Mouse (Mus musculus) heart, embryonic 14.5 days (tissue): ENCODE data around the gene Cd6. TPM values are rescaled to one million over a fixed set of nuclear protein-coding genes. Genes with fewer than 3 reads are reported as not detected.
A peak's percentile ranks its signal among the peaks of the same experiment; 100 is the strongest.

ENCODE experiments used
- ATAC-seq: fragments of 200-750 bp; cut with Nextera tagmentation; 2 replicates; pipeline ENCODE4 v1.8.0; 2017; ENCODE audit warnings: low read depth, moderate TSS enrichment; ENCODE audit not compliant: insufficient number of reproducible peaks, insufficient read depth, low FRiP score
- H3K27ac ChIP-seq, 2 experiments: fragments of 200-500 bp in 1 of 2; fragments of 300-500 bp in 1 of 2; sonication (generic) in 1 of 2; replicated peaks in 1 of 2; 2 replicates each; pipeline ENCODE4 v1.5.1; 2012 to 2014; ENCODE audit warnings: low read depth in 2 of 2, low read length in 2 of 2, control low read depth in 1 of 2, mild to moderate bottlenecking in 1 of 2, mixed read lengths in 1 of 2; ENCODE audit not compliant: control insufficient read depth in 1 of 2, insufficient read depth in 1 of 2
- H3K27me3 ChIP-seq: fragments of 300-500 bp; sonication (generic); 2 replicates; pipeline ENCODE4 v1.6.1; 2014; ENCODE audit warnings: mild to moderate bottlenecking, low read length, control low read depth; ENCODE audit not compliant: control insufficient read depth, insufficient read depth
- H3K36me3 ChIP-seq: fragments of 300-500 bp; sonication (generic); 2 replicates; pipeline ENCODE4 v1.6.1; 2014; ENCODE audit warnings: mild to moderate bottlenecking, control low read depth, low read length, mixed read lengths; ENCODE audit not compliant: control insufficient read depth, insufficient read depth
- H3K4me1 ChIP-seq, 2 experiments: fragments of 200-500 bp in 1 of 2; fragments of 300-500 bp in 1 of 2; sonication (generic) in 1 of 2; 2 replicates each; pipeline ENCODE4 v1.6.1; 2012 to 2014; ENCODE audit warnings: low read length in 2 of 2, control low read depth in 1 of 2, mixed read lengths in 1 of 2; ENCODE audit not compliant: control insufficient read depth in 2 of 2, insufficient read depth in 2 of 2
- H3K4me2 ChIP-seq: fragments of 300-500 bp; sonication (generic); 2 replicates; pipeline ENCODE4 v1.6.1; 2014; ENCODE audit warnings: mild to moderate bottlenecking, low read length
- H3K4me3 ChIP-seq, 2 experiments: fragments of 200-500 bp in 1 of 2; fragments of 300-500 bp in 1 of 2; sonication (generic) in 1 of 2; 2 replicates each; pipeline ENCODE4 v1.5.1; 2012 to 2014; ENCODE audit warnings: low read length in 2 of 2, mild to moderate bottlenecking in 2 of 2, control low read depth in 1 of 2, low read depth in 1 of 2, moderate library complexity in 1 of 2; ENCODE audit not compliant: control insufficient read depth in 1 of 2, insufficient read depth in 1 of 2
- H3K9ac ChIP-seq: fragments of 300-500 bp; sonication (generic); 2 replicates; pipeline ENCODE4 v1.6.1; 2014; ENCODE audit warnings: mild to moderate bottlenecking, low read length
- H3K9me3 ChIP-seq: fragments of 300-500 bp; sonication (generic); 2 replicates; pipeline ENCODE4 v1.6.1; 2016; ENCODE audit warnings: low read length, control low read depth; ENCODE audit not compliant: control insufficient read depth
- WGBS: fragments of 180-500 bp; shearing (Covaris S2); extraction: QIAGEN DNeasy Blood & Tissue Kit; methylation state at CpG from one replicate; pipeline ENCODE4 v1.1.7; 2014; 5-methylcytosine and 5-hydroxymethylcytosine counted together
- polyA plus RNA-seq: library from polyadenylated mRNA; unstranded; fragments of >200 nt; fragmentation: Nextera tagmentation; extraction: Ambion mirVana; gene quantifications from 2 replicates; pipeline ENCODE4 v1.2.1, GENCODE M21; 2014

Gene Cd6
- polyA plus RNA-seq, 1 experiment from 2014 or later = not detected

DNA sequence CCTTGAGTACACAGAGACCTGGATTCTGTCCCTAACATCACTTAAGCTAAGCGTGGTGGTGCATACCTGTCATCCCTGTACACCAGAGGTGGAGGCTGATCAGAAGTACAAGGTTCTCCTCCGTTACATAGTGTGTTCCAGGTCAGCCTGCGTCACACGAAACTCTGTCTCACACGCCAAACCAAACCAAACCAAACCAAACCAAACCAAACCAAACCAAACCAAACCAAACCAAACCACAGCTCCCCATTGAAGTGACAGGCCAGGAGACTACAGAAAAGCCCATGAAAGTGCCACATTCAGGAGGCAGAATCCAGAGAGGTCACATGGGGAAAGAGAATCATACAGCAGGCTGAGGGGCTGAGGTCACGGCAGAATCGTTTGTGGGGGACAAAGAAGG, 57.9 kb downstream of the Cd6 start:
- no peak for ATAC-seq
- H3K9me3 ChIP-seq = no peaks in the 10 kb centered on the region
- H3K4me1 ChIP-seq = peaks cover 19 to 28% of the 10 kb centered on the region in 2 experiments
- 65% methylated on average over 7 of the region's 7 CpGs for WGBS
- no peak overlapping the region for H3K9ac ChIP-seq
- no peak overlapping the region for H3K4me3 ChIP-seq
- no peaks in the 10 kb centered on the region for H3K27me3 ChIP-seq
- no peak overlapping the region for H3K4me2 ChIP-seq
- no peak overlapping the region for H3K27ac ChIP-seq
- no peaks in the 10 kb centered on the region for H3K36me3 ChIP-seq

DNA sequence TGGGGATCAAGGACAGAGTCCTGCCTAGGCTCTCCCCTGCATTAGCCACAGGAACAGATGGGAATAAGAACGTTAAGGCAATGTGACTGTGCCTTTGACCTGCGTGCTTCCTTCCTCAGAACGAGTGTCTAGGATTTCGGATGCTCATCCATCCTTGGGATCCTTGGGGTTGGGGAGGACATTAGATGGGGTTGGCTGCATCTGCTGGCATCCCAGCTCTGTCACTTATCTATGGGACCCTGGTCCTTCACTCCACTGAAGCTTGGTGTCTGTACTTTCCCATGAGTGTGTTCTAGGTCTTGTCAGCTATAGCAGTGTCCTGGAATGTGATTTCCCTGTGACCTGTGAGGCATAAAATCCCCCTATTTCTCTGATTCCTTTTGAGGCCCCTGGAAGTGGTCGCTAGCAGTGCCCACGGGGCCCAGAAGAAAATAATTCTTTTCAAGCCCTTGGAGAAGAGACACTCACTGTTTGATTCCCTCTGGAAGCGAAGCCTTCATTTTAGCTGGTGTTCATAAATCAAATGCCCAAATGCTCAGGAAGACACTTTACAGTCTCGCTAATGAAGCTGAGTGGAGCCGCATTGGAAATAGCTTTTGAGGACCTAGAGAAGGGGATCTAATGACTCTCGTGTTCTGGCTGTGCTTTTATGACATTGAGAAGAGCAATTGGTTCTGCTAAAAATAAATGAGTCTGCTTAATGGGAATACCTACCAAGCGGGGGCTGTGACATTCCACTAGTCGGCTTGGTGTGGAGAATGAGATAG, 60.2 kb downstream of the Cd6 start:
- H3K4me3 ChIP-seq = no peak overlapping the region
- H3K36me3 ChIP-seq = no peaks in the 10 kb centered on the region
- no peaks in the 10 kb centered on the region for H3K9me3 ChIP-seq
- peaks cover 19 to 28% of the 10 kb centered on the region in 2 experiments for H3K4me1 ChIP-seq
- H3K27ac ChIP-seq = peak overlapping the region; percentile 68 to 74
- WGBS = 54% methylated on average over 12 of the region's 12 CpGs
- peak overlapping the region; percentile 10; the same call in 1 of the 2 replicates for H3K9ac ChIP-seq
- H3K27me3 ChIP-seq = no peaks in the 10 kb centered on the region
- H3K4me2 ChIP-seq = peak overlapping the region; percentile 33
- no peak for ATAC-seq

GRCm38 (mm10) chr19:10768694-10769428, 61.0 kb downstream of the Cd6 start:
- no peaks in the 10 kb centered on the region for H3K9me3 ChIP-seq
- ATAC-seq = no peak
- H3K36me3 ChIP-seq = no peaks in the 10 kb centered on the region
- H3K27me3 ChIP-seq = no peaks in the 10 kb centered on the region
- no peak overlapping the region for H3K4me3 ChIP-seq
- H3K4me2 ChIP-seq = no peak overlapping the region
- H3K27ac ChIP-seq = peak overlapping the region in 1 of 2 experiments; percentile 74; a peak in 3 of 4 replicates
- 69% methylated on average over 6 of the region's 6 CpGs for WGBS
- H3K4me1 ChIP-seq = peaks cover 19 to 28% of the 10 kb centered on the region in 2 experiments
- no peak overlapping the region for H3K9ac ChIP-seq

- Histone ChIP-seq H3K4me3 (no peak overlapping the region), H3K27me3 (no peaks in the 10 kb centered on the region), H3K36me3 (no peaks in the 10 kb centered on the region), H3K9ac (no peak overlapping the region), H3K4me2 (no peak overlapping the region), H3K27ac (no peak overlapping the region), H3K9me3 (no peaks in the 10 kb centered on the region), H3K4me1 (peaks cover 17 to 28% of the 10 kb centered on the region in 2 experiments)
- no peak for ATAC-seq
- whole genome bisulfite sequencing = 85% methylated on average over 10 of the region's 10 CpGs
Measured at GRCm38 (mm10) chr19:10767631-10768030, 62.2 kb downstream of the Cd6 start.

- Histone ChIP-seq H3K4me3 (no peak overlapping the region), H3K27ac (no peak overlapping the region), H3K36me3 (no peaks in the 10 kb centered on the region), H3K4me2 (no peak overlapping the region), H3K9ac (no peak overlapping the region), H3K9me3 (no peaks in the 10 kb centered on the region), H3K4me1 (peaks cover 16 to 31% of the 10 kb centered on the region in 2 experiments), H3K27me3 (no peaks in the 10 kb centered on the region)
- WGBS = 77% methylated on average over 21 of the region's 21 CpGs
- ATAC-seq = no peak
Measured at GRCm38 (mm10) chr19:10763381-10764031, 66.4 kb downstream of the Cd6 start.

DNA sequence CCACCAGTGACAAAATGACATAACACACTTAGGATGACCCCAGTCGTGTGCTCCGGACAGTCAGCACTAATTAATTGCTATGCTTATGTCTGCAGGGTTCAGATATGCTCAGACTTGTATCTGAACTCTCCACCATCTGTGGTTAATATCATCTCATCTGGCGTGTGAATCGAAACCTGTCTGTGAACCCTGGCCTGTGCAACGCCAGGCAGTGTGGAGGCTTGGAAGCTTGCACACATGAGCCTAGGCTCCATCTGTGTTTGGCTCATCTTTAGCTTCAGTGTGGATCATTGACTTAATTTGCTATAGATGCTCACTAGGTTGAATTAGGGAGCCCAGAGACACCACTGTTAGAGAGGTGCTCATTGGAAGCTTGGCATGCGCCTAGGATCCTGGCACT, 67.4 kb downstream of the Cd6 start:
- H3K9ac ChIP-seq = no peak overlapping the region
- no peaks in the 10 kb centered on the region for H3K36me3 ChIP-seq
- 80% methylated on average over 6 of the region's 6 CpGs for WGBS
- H3K9me3 ChIP-seq = no peaks in the 10 kb centered on the region
- no peak overlapping the region for H3K27ac ChIP-seq
- H3K4me3 ChIP-seq = no peak overlapping the region
- peaks cover 15 to 27% of the 10 kb centered on the region in 2 experiments for H3K4me1 ChIP-seq
- no peak overlapping the region for H3K4me2 ChIP-seq
- no peak for ATAC-seq
- no peaks in the 10 kb centered on the region for H3K27me3 ChIP-seq

DNA sequence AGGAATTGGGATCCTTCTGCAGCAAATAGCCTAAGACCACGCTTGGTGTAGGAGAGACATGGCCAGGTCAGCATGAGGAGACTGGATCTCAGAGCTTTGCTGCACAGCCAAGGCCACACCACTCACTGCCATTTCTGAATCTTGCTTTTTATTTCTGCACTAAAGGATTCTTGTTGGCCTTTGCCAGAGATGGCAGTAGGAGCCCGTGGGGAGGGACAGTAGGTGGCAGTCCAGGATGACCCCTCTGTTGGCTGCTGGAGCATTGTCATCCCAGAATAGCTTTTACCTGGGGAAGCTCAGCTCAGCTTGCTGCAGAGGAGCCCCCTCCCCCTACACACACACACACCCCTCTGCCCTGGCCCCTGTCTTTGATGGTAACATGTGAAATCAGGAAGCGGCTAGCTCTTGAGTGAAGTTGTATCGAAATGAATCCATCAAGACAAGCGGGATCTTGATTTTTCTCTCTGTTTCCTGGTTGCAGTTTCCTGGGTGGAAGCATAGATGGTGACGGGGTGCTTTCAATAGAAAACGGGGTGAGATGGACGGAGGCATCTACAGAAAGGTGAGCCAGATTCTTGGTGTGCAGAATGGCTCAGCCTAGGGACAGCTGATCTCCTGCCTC, 68.0 kb downstream of the Cd6 start:
- 82% methylated on average over 8 of the region's 8 CpGs for WGBS
- no peak for ATAC-seq
- Histone ChIP-seq H3K4me2 (no peak overlapping the region), H3K4me1 (peaks cover 15 to 27% of the 10 kb centered on the region in 2 experiments), H3K4me3 (no peak overlapping the region), H3K36me3 (no peaks in the 10 kb centered on the region), H3K9ac (no peak overlapping the region), H3K27ac (no peak overlapping the region), H3K27me3 (no peaks in the 10 kb centered on the region), H3K9me3 (no peaks in the 10 kb centered on the region)
